23 mouse cellular contexts compared by ENCODE assay signal in the genomic region with DNA sequence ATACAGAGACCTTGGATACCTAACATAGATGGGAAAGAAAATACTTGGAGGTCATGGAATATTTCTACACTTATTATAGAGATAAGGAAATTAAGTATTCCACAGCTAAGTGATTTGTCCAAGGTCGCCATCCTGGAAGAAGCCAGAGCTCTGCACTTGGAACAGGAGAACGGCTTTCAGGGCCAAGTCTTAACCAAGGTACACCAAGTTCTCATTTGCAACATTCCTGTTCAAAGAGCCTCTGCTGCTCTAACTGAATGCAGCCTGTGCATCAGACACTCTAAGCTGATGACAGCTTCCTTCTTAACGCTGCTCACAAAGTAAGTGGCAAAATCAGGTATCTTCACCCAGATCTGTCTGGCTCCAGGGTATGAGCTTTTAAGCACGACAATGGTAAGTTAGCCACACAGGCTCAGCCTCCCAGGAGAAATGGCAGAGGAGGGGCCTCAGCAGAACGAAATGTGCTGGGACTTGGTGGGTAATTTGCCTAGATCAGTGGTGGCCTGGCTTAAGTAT. TPM values are rescaled to one million over a fixed set of nuclear protein-coding genes. Genes with fewer than 3 reads are reported as not detected.
DNase-seq lines count a peak whose midpoint lies in the region; ATAC-seq and TF ChIP-seq lines count a peak whose summit lies in the region.
"Had no signal": no experiment of that assay in that cellular context is flagged by ENCODE, and none has a peak within 500 bp of the region (broad histone marks: within the 10 kb centered on the region; RNA-seq: fewer than 3 reads in every experiment).

No protein-coding gene starts in this region.

- H3K4me2 ChIP-seq in intestine, embryonic 16.5 days (ENCODE audit: low read depth, low read length): no peak overlapping the region
- H3K4me2 ChIP-seq in intestine, postnatal 0 days (replicated peaks; ENCODE audit: low read depth): no peak overlapping the region
- no peak overlapping the region for H3K4me2 ChIP-seq in heart, postnatal 0 days (ENCODE audit: low read depth, low read length)
- H3K4me2 ChIP-seq in midbrain, embryonic 13.5 days (replicated peaks): no peak overlapping the region
- H3K4me2 ChIP-seq: embryonic facial prominence, embryonic 12.5 days; forebrain, embryonic 15.5 days; hindbrain, embryonic 14.5 days; limb, embryonic 12.5 days; liver, embryonic 13.5 days; lung, embryonic 14.5 days; midbrain, embryonic 11.5 days had no signal

- TF ChIP-seq EP300 in heart, postnatal 0 days (IDR thresholded peaks at IDR 0.05; ENCODE audit: low read depth): peak; percentile 65

- no peak for ATAC-seq in intestine, embryonic 16.5 days
- no peak for ATAC-seq in intestine, postnatal 0 days
- ATAC-seq in heart, postnatal 0 days (ENCODE audit: insufficient read depth, low read depth): peak; percentile 68; the same call in 1 of the 2 replicates
- no peak for ATAC-seq in midbrain, embryonic 13.5 days
- ATAC-seq: forebrain, embryonic 15.5 days had no signal

- DNase-seq in heart, adult 8-10 months (ENCODE audit: low spot score): peak; percentile 33
- peak; percentile 21 to 26 for DNase-seq in heart, adult 9 months (ENCODE audit: low spot score in 2 of 2)
- peak; percentile 43 for DNase-seq in heart, postnatal 0 days (ENCODE audit: low spot score)
- DNase-seq in lung, postnatal 14 days: no peak
- DNase-seq: adrenal gland, adult 8-10 months; cerebellum, postnatal 10 days; gastrocnemius, postnatal 14 days; kidney, postnatal 4 days; layer of hippocampus, adult 9-11 months; liver, embryonic 13.5 days; lung, embryonic 14.5 days; lung, postnatal 4 days; thymus, adult 2 months had no signal

- no peak overlapping the region for H3K4me3 ChIP-seq in intestine, embryonic 16.5 days (ENCODE audit: low read length)
- H3K4me3 ChIP-seq in intestine, postnatal 0 days (ENCODE audit: low read depth, low read length): no peak overlapping the region
- no peak overlapping the region for H3K4me3 ChIP-seq in heart, postnatal 0 days (ENCODE audit: low read depth, low read length)
- no peak overlapping the region for H3K4me3 ChIP-seq in midbrain, embryonic 13.5 days (replicated peaks)
- H3K4me3 ChIP-seq: embryonic facial prominence, embryonic 12.5 days; erythroblast, embryonic 14.5 days; forebrain, embryonic 15.5 days; left cerebral cortex, adult 2 months; limb, embryonic 12.5 days; liver, embryonic 13.5 days had no signal

- H3K27me3 ChIP-seq in intestine, embryonic 16.5 days (replicated peaks; ENCODE audit: control insufficient read depth, insufficient read depth, low read length): no peaks in the 10 kb centered on the region
- H3K27me3 ChIP-seq in intestine, postnatal 0 days (replicated peaks; ENCODE audit: control insufficient read depth, insufficient read depth, low read length): no peaks in the 10 kb centered on the region
- no peaks in the 10 kb centered on the region for H3K27me3 ChIP-seq in heart, postnatal 0 days (ENCODE audit: control insufficient read depth, insufficient read depth, low read length)
- no peaks in the 10 kb centered on the region for H3K27me3 ChIP-seq in midbrain, embryonic 13.5 days
- H3K27me3 ChIP-seq: embryonic facial prominence, embryonic 12.5 days; forebrain, embryonic 15.5 days; limb, embryonic 12.5 days; liver, embryonic 13.5 days had no signal

- 57% methylated on average over 5 of the region's 5 CpGs for WGBS in intestine, embryonic 16.5 days
- 60% methylated on average over 5 of the region's 5 CpGs for WGBS in intestine, postnatal 0 days
- WGBS in heart, postnatal 0 days: 20% methylated on average over 5 of the region's 5 CpGs
- WGBS in midbrain, embryonic 13.5 days: 55% methylated on average over 5 of the region's 5 CpGs

- H3K36me3 ChIP-seq in intestine, embryonic 16.5 days (ENCODE audit: control insufficient read depth, insufficient read depth, low read length): no peaks in the 10 kb centered on the region
- H3K36me3 ChIP-seq in intestine, postnatal 0 days (ENCODE audit: control insufficient read depth, insufficient read depth): no peaks in the 10 kb centered on the region
- H3K36me3 ChIP-seq in heart, postnatal 0 days (replicated peaks; ENCODE audit: control insufficient read depth, insufficient read depth, low read length): no peaks in the 10 kb centered on the region
- H3K36me3 ChIP-seq in midbrain, embryonic 13.5 days: no peaks in the 10 kb centered on the region
- H3K36me3 ChIP-seq: embryonic facial prominence, embryonic 12.5 days; forebrain, embryonic 15.5 days; limb, embryonic 12.5 days; liver, embryonic 13.5 days had no signal

- TF ChIP-seq CTCF in intestine, postnatal 0 days (IDR thresholded peaks at IDR 0.05; ENCODE audit: low read depth): no peak
- no peak for TF ChIP-seq CTCF in heart, postnatal 0 days (IDR thresholded peaks at IDR 0.05; ENCODE audit: low read depth)

- H3K9me3 ChIP-seq in intestine, embryonic 16.5 days (ENCODE audit: control insufficient read depth, low read length): no peaks in the 10 kb centered on the region
- no peaks in the 10 kb centered on the region for H3K9me3 ChIP-seq in intestine, postnatal 0 days (ENCODE audit: control insufficient read depth)
- no peaks in the 10 kb centered on the region for H3K9me3 ChIP-seq in heart, postnatal 0 days (replicated peaks; ENCODE audit: control insufficient read depth, low read length)
- H3K9me3 ChIP-seq in midbrain, embryonic 13.5 days: no peaks in the 10 kb centered on the region
- H3K9me3 ChIP-seq: embryonic facial prominence, embryonic 12.5 days; forebrain, embryonic 15.5 days; limb, embryonic 12.5 days; liver, embryonic 13.5 days had no signal

- no peak overlapping the region for H3K9ac ChIP-seq in intestine, embryonic 16.5 days (ENCODE audit: low read depth, low read length)
- H3K9ac ChIP-seq in intestine, postnatal 0 days (ENCODE audit: low read depth, low read length): no peak overlapping the region
- H3K9ac ChIP-seq in heart, postnatal 0 days (replicated peaks; ENCODE audit: low read depth, low read length): no peak overlapping the region
- H3K9ac ChIP-seq in midbrain, embryonic 13.5 days (replicated peaks): no peak overlapping the region
- H3K9ac ChIP-seq: embryonic facial prominence, embryonic 12.5 days; forebrain, embryonic 15.5 days; hindbrain, embryonic 14.5 days; limb, embryonic 12.5 days; liver, embryonic 13.5 days; lung, embryonic 14.5 days had no signal

- H3K27ac ChIP-seq in intestine, embryonic 16.5 days (ENCODE audit: low read length): peak overlapping the region; percentile 23; the same call in 1 of the 2 replicates
- H3K27ac ChIP-seq in intestine, postnatal 0 days (ENCODE audit: low read depth, low read length): no peak overlapping the region
- H3K27ac ChIP-seq in heart, postnatal 0 days (ENCODE audit: low read depth): no peak overlapping the region
- no peak overlapping the region for H3K27ac ChIP-seq in midbrain, embryonic 13.5 days
- H3K27ac ChIP-seq: embryonic facial prominence, embryonic 12.5 days; forebrain, embryonic 15.5 days; hindbrain, embryonic 14.5 days; left cerebral cortex, adult 2 months; limb, embryonic 12.5 days; liver, embryonic 13.5 days had no signal

- H3K4me1 ChIP-seq in intestine, embryonic 16.5 days (ENCODE audit: control insufficient read depth, insufficient read depth, low read length): peaks cover 8% of the 10 kb centered on the region; the same call in 1 of the 2 replicates
- H3K4me1 ChIP-seq in intestine, postnatal 0 days (replicated peaks; ENCODE audit: control insufficient read depth, insufficient read depth, low read length): no peaks in the 10 kb centered on the region; the same call in none of the 2 replicates
- no peaks in the 10 kb centered on the region for H3K4me1 ChIP-seq in heart, postnatal 0 days (ENCODE audit: control insufficient read depth, insufficient read depth)
- no peaks in the 10 kb centered on the region for H3K4me1 ChIP-seq in midbrain, embryonic 13.5 days (replicated peaks)
- H3K4me1 ChIP-seq: embryonic facial prominence, embryonic 12.5 days; forebrain, embryonic 15.5 days; limb, embryonic 12.5 days; liver, embryonic 13.5 days had no signal

RNA-seq across cellular contexts. Expression of a gene that starts 11.4 kb away (rescaled TPM):
- 20.2 and 23.6 TPM in 2 replicates for polyA plus RNA-seq in intestine, embryonic 16.5 days (2015; fragmentation: Nextera tagmentation; extraction: Ambion mirVana)
- polyA plus RNA-seq in intestine, postnatal 0 days (2015; fragmentation: Nextera tagmentation; extraction: Ambion mirVana): 14.2 and 17.3 TPM in 2 replicates
- total RNA-seq in heart, adult 8-10 months (2022): 10 to 100 TPM; 62.1 to 74.3 (median 67.0) TPM
- 8.2 and 8.6 TPM in 2 replicates for total RNA-seq in heart, postnatal 0 days (2014; rRNA removed; ENCODE audit: low replicate concordance)
- 10.2 and 11.0 TPM in 2 replicates for polyA plus RNA-seq in heart, postnatal 0 days (2015; fragmentation: Nextera tagmentation; extraction: Ambion mirVana)
- 2.6 and 2.8 TPM in 2 replicates for polyA plus RNA-seq in midbrain, embryonic 13.5 days (2015; fragmentation: Nextera tagmentation; extraction: Ambion mirVana)
- polyA plus RNA-seq: erythroblast, embryonic 14.5 days had no signal
